Mouse (Mus musculus) ES-E14 (cell line): Measurements from ENCODE around the gene Irs1.

Source experiments
- CHD2 ChIP-seq: IDR thresholded peaks from 2 replicates; pipeline ENCODE4 v1.6.1; 2014; ENCODE audit warnings: mild to moderate bottlenecking, low read depth, low read length, inconsistent platforms
- HCFC1 ChIP-seq: IDR thresholded peaks from 2 replicates; pipeline ENCODE4 v1.6.1; 2012; ENCODE audit warnings: low read length, inconsistent platforms, borderline replicate concordance; ENCODE audit not compliant: insufficient read depth
- MAFK ChIP-seq: IDR thresholded peaks from 2 replicates; pipeline ENCODE4 v1.6.1; 2014; ENCODE audit warnings: mild to moderate bottlenecking, low read depth, low read length, inconsistent platforms; ENCODE audit not compliant: insufficient read depth
- ZNF384 ChIP-seq: IDR thresholded peaks from 2 replicates; pipeline ENCODE4 v1.6.1; 2012; ENCODE audit warnings: low read depth, low read length, inconsistent platforms

DNA sequence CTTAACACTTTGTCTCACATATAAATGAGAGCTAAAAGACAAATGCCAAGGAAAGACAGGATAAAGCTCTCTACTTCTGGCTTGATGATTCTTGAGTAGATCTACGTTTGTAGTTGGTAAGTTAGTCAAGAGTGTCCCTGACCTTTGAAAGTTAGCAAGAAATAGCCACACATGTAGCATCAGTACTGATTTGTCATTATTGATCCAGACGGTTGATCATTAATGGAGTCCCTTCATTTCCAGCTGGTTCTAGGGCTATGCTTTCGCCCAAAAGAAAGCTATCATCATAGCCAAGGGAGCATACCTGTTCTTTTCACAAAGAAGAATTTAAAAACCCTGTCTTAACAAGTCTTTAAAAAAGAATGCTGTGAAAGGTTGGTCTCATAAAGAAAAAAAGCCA is 56.6 kb downstream of the Irs1 start:
- TF ChIP-seq HCFC1 (no peak), CHD2 (no peak), MAFK (no peak), ZNF384 (no peak)
